Mouse (Mus musculus) ovary, postnatal 36 days (tissue): Measurements from ENCODE around the gene Krt28.

ENCODE experiments used
- DNase-seq: peaks from one replicate; pipeline ENCODE4 v3.0.0; 2022; ENCODE audit warnings: low spot score, mixed read lengths

Gene Krt28

DNA sequence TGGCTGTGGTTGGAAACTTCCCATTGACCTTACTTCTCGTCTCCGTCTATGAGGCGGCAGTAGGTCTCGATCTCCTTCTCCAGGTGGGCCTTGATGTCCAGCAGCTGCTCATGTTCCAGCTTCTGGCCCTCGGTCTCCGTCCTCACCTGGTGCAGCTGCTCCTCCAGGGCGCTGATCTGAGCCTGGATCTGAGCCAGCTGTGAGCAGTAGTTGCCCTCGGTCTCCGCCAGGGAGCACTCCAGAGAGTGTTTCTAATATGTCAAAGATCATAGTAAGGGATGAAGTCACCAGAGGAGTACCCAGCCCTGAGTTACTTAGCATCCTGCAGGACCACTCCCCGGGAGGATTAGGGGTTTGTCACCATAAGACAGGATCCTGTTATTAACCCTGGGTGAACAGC lies 7.9 kb downstream of the Krt28 start:
- no peak for DNase-seq

DNA sequence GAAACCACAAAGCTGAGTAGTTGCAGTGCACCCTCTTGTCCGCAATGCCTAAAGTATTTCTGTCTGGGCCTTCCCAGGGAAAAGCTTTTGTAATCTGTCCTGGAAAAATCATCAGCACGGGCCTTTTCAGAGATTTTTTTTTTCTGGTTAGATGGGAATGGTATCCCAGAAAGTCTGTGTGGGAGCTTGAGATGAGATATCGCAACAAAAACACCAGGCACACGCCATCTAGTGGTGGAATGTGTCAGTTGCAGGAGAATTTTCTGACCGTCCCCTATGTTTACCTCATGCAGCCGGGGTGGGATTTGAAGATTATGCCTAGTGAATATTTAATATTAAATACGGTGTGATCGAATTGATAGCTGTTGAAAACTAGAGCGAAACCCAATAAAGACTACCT lies 10.3 kb downstream of the Krt28 start:
- no peak for DNase-seq

DNA sequence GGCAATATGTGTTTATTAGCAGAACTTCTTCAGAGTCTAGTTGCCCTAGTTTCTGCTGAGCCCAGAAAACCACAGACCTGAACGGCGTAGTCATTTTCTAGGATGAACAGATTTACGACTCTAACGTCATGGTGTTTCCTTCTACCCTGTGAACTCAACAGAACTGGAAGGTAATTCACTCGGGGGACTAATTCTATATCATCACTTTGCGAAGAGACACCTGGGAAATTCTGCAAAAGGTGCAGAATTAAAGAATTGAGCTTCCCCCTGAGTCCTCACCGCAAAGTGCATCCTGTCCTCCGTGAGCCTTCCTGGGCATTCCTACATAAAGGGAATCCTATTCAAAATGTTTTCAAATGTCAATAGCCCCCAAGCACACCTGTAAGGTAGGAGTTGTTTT lies 13.3 kb downstream of the Krt28 start:
- no peak for DNase-seq

DNA sequence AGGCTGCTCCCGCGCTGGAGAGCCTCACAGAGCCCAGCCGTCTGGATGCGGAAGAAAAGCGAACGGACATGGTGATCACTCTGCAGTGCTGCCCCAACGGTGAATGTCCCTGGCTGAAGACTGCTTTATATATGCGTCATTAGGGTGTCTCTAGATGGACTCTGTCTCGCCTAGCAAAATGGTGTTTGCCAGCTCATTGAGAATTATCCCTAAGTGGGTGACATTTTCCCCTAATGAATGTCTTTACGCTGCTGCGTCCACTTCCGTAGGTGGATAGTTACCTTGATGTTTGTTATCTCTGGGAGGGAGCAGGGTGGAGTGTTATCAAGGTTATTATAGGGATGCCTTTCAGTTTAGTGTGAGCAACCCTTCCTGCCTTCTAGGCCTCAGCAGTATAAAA lies 23.7 kb downstream of the Krt28 start, which contains the start of gene Krt27:
TSS of gene Krt27 (minus strand) at position 101 of the 400 bp plus-strand sequence.
- DNase-seq: no peak

DNA sequence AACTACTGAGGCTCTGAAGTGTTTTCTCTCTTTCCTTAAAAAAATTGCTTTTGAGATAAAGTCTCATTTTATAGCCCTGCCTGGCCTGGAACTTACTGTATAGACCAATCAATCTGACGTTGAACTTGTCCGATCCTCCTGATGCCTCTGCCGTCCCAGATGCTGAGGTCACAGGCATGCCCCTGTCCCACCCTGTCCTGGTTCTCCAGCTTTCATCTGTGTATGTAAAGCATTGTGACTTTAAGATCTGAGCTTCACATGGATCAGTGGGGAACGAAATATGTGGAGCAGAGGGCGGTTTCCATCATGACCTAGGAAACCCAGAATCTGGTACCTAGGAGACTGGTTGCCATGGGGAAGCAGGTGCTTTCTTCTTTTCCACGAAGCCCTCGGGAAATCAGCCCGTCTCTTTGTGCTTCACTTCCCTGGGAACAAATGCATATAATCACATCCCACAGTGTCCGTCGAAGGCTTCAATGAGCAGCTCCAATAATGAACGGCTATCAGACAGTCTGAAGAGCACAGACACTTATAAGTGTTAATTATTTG lies 35.3 kb downstream of the Krt28 start:
- DNase-seq: no peak

DNA sequence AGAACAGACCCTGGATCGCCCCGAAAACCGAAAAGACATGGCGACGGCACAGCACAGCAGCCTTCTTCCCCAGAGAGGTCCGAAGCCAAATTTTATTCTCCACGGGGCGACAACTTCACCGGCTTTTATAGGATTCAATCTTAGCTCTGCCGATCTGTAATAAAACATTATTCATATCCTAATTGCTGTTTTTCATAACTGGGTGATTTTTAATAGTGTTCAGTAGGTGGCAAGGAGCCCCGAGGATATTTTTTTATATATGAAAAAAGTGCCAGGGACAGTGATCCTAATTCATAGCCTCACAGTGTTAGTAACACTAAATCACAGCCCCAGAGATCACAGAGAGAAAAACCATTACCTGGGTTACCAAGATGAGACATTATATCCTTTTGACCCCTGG lies 36.8 kb downstream of the Krt28 start, which contains the start of gene Krt26:
TSS of gene Krt26 (minus strand) at position 101 of the 400 bp plus-strand sequence.
- DNase-seq: no peak

DNA sequence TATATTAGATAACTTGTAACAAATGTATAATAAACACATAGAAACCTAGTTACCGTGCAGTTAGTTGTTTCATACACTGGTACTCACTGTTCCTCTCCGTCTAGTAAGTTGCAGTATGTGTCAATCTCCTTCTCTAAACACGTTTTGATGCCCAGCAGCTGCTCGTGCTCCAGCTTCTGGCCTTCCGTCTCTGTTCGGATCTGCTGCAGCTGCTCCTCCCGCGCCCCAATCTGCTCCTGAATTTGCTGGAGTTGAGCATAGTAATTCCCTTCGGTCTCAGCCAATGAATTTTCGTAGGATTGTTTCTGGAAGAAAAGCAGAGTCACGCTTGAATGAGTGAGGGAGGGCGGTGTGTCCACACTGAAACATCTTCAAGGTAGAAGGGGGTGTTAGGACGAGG lies 41.3 kb downstream of the Krt28 start:
- DNase-seq: no peak

DNA sequence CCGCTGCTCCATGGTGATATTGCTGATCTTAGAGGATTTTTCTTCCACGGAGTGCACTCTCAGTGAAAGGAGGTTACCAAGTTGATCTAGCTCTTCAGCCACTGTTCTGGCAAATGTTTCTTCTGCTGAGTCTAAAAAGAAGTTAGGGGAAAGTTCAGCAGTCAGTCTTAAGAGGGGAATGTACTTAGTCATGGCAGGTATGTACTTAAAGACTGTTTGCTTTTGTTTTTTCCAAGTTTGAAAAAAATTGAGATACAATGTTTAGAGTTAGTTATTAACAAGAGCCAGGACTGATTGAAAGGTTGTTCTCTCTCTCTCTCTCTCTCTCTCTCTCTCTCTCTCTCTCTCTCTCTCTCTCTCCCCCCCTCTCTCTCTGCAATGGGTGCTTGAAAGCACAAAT lies 45.0 kb downstream of the Krt28 start:
- no peak for DNase-seq

DNA sequence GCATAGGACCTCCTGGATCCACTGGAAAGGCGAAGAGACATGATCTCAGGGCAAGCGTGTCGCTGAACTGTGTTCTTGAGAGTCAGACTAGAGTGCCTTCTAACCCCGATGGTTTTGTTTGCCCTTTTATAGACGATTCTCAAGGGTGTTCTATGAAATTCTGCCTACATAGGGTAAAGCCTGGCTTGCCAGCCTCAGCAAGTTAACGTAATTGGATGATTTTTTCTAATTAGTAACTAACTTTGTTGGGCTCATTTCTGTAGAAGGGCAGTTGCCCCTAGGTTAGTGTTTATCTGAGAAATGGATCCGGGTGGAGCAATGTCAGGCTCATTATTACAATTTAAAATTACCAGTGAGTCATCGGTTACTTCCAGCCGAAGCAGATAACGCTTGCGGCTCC lies 51.9 kb downstream of the Krt28 start, which contains the start of gene Krt25:
TSS of gene Krt25 (minus strand) at position 101 of the 400 bp plus-strand sequence.
- no peak for DNase-seq

DNA sequence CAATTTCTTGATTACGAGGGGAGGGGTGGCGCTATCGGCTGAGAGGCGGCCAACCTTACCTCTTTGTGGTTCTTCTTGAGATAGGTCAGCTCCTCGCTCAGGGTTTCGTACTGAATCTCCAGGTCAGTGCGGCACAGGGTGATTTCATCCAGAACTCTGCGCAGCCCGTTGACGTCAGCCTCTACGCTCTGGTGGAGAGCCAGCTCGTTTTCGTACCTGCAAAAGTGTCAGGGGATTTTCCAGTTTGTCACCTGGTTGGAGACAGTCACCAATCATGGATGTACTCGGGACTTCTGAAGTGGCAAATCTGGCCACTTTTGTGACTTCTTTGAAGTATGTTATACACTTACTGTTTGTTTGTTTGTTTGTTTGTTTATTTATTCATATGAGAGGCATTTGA lies 53.6 kb downstream of the Krt28 start:
- no peak for DNase-seq

DNA sequence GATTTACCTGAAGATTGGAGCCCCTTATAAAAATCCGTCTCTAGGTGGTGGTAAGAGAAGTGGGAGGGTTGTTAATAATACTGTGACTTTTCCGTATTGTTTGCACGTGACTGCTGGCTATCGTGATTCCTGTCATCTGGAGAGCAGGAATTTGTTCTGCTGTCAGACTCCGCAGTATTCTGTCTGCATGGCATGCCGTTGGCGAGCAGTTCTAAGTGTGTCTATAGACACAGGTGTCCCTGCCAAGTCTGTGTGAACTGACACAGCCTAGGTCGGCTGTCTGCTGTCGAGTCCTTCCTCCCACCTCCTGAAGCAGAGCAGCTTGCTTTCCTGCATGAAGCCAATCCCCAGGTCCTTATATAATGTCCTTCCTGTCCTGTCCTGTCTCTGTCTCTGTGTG lies 55.6 kb downstream of the Krt28 start:
- no peak for DNase-seq

DNA sequence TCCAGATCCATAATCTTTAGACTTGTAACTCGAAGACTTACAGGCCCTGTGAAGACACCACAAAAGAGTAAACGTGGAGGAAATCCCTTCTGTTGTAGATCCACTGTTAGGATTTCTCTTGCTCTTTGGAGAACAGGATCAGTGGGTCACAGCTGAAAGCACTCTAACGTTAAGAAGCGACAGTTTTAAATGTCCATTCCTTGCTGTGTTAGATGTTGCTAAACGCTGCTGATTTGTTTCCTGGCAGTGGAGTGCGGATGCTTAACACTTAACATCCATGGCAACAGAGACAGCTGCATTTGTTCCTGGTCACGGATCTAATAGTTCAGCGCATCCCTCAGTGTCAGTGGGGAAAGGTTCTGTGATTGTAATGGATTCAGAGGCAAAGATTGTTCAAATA lies 58.2 kb downstream of the Krt28 start:
- DNase-seq: no peak
